Mouse (Mus musculus): Measurements from ENCODE around the gene Fgf22. TPM values are rescaled to one million over a fixed set of nuclear protein-coding genes. Genes with fewer than 3 reads are reported as not detected.

Fgf22 gene
- polyA plus RNA-seq (2017; shearing (Covaris generic)) = not detected

DNA sequence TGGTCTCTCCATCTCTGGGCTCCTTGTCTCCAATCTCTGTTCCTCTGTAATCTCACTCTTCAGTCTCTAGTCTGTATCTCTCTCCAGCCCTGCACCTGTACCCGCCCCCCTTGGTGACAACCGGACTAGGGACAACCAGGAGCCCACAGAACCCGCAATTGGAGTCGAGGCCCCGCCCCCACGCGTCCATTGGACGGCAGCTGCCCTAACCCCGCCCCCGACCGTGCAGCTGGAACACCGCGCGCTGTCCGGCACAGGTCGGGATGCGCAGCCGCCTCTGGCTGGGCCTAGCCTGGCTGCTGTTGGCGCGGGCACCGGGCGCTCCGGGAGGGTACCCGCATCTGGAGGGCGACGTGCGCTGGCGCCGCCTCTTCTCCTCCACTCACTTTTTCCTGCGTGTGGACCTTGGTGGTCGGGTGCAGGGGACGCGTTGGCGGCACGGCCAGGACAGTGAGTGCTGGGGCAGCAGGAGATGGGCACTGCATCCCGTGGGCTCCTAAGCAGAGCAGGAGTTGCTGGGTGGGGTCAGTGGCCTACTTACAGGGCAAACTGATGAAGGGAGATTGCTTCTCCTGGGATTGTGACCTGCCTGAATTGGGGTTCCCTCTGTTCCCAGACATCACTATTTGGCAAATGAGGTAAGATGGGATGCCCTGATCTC lies at the start of gene Fgf22:
Fgf22 (plus strand) TSS at position 221 of the 661 bp plus-strand sequence.
- ATAC-seq = no peak

DNA sequence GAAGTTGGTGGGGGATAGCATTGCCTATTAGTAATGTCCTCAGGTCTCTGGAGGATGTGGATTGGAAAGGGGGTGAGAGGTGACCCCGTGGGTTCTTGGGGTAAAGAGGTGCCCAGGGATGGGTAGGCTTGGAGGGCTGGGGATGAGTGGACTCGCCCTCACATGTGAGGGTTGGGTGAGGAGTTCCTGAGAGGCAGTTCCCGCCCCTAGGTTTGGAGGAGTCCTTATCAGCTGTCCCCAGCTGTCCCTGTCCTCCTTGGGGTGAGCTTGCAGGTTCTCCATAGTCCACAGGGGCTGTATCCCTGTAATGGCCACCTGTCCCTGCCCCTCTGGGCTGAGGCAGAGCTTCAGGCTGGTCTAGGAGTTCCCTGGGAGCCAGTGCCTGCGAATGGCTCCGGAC lies 48.9 kb upstream of the Fgf22 start:
- ATAC-seq = no peak

DNA sequence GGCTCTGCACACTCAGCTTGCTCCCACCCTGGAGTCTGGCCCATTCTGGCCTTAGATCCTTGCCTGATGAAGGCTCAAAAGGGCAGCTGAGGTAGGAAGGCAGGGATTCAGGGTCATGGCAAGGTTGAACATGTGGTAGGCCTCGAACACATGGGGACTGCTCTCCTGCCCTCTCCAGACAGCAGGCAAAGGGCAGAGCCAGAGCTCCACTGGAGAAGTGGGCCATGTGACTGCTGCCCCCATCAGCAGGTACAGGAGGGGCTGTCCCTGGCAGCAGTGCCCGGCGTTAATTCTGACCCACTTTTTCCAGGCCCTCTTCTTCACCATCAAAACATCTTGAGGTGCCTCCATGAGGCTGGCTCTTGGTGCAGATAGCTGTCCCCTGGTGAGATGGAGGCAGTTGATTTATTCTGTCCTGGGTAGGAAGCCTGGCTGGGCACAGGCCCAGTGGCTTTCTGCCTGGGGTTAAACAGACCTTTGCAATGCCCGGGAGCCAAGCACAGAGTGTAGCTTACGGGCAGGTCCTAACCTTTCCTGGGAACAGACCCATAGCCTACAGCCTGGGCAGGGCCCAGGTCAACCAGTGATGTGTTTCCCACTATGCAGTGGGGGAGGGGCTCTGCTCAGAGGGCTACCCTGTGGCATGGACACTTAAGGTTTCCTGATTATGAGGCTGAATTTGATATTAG lies 48.3 kb upstream of the Fgf22 start:
- ATAC-seq = no peak

DNA sequence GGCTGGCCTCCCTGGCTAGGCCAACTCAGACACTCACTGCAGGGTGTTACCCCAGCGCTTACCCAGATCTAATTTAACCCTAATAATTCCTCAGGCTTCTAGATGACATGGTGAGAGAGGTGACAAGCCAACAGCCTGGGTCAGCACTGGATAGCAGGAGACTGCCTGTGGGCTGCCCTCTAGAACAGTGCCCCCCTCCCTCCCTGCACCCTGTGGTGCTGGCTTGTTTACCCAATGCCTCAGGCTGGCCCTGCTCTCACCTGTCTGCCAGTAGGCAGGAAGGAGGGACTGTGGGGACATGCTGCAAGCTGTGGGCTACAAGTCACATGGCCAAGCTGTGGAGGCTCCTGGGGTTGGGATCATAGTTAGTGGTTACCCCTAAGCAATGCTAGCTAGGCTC lies 47.7 kb upstream of the Fgf22 start:
- ATAC-seq = no peak

DNA sequence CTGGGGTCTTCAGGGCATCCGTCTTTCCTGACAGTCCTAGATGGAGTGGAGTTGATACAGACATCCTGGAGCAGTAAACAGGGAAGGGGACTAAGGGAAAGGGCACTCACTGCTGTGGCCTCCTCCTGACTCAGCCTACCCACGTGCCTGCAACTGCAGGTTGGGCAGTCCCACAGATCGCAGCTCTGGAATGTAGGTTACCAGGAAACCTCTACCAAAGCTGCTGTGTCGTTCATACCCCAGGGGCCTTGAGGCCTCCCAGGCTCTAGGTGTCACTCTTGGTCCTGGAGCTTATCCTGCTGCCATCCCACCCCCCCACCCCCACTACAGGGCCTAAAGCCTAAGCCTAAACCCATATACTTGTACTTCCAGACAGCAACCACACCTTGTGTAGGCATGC lies 47.1 kb upstream of the Fgf22 start:
- ATAC-seq = no peak

DNA sequence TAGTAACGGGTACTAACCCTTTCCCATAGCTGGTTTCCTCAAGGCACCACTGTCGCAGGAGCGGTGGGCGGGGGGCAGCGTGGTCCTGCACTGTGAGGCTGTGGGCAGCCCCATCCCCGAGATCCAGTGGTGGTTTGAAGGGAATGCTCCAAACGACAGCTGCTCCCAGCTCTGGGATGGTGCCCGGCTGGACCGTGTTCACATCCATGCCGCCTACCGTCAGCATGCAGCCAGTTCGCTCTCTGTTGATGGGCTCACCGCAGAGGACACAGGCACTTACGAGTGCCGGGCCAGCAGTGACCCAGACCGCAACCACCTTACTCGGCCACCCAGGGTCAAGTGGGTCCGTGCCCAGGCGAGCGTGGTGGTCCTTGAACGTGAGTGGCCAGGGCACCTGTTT lies 46.2 kb upstream of the Fgf22 start:
- ATAC-seq = no peak

DNA sequence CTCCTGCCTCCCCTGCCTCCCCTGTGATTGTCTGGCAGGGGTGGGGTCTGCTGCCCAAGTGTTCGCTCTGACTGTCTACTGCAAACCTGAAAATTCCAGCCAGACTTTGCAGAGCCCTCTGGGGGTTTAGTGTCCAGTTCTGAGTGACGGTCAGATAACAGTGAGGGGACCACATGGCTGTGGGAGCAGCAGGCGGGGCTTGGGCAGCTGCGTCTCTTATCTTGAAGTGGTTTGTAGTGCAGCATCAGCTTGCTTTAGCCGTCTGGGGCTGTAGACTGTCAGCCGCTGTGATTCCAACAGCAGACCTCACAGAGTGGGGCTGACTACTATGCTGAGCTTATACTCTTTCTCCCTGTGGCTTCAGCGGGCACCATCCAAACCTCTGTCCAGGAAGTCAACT lies 45.6 kb upstream of the Fgf22 start:
- ATAC-seq = no peak

DNA sequence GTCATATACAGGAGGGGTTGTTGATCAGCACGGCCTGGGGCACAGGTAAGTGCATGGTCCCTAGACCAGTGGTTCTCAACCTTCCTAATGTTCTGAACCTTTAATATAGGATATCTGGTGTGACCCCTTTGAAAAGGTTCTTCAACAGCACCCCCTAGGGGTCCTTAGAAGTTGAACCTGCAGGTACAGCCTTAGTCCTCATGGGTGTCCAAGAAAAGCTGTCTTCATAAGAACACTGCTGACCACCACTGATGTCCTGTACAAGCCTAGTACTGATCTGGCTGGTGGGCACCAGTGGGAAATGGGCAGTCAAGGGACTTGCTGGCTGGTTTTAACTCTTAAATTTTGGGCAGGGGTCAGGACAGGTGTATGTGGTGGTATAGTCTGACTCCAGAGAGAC lies 42.8 kb upstream of the Fgf22 start:
- ATAC-seq = no peak

DNA sequence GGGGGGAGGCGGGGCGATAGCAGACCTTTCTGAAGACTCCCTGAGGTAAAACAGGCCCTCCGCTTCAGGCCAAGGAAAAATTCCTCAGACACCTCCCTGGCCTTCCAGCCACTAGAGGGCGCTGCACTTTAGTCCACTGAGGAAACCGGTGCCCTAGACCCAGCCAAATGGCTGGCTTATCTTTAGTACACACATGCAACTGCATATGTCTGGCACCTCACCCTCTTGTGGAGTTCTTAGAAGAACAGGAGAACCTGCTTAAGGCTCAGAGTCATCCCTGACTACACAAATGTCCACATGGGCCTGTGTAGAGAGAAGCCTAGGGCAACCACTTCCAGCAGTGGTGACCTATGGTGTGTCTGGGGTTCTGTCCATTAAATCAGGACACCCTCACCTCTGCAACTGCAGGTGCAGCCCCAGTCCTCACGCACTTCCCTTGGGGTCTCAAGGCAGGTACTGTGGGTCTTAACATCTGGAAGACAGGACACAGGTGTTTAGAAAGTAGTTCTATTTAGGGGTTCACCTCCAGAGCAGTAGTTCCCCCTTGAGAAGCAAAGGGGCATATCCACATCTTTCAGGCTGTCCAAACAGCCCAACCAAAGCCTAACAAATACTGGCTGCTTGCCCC lies 42.3 kb upstream of the Fgf22 start:
- no peak for ATAC-seq

DNA sequence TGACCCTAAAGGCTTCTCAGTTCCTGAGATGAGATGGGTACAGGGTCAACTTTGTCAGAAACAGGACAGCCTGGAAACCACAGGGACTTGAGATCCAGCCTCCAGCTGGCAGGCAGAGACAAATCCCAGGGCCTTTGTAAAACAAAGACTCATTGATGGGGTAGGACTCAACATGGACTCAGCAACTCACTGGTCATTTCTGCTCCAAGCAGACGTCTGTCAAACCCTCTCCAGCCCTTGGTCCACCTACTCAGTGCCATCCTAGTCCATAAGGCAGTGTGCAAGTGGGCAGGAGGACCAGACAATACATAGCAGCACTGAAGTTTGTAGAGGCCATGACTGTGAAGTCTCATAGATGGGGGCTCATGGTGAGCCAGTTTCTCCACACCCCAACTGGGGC lies 41.7 kb upstream of the Fgf22 start:
- ATAC-seq = no peak

DNA sequence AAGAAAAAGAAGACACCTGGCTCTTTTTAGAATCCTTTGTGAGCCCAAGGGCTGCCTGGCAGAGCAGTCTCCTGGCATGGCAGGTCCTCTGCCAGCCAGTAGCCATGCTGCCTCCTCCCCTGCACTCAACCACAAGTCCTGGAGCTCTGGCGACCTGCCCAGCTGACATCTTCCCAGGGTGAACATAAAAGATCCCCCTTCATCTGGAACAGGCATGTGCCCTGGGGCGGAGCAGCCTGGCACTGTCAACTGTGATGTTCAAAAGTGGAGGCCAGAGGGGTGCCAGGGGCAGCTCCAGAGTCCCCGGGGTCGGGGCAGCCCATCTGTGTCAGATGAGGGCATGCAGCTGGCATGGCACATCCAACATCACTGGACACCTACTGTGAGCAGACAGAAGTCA lies 39.9 kb upstream of the Fgf22 start:
- no peak for ATAC-seq

DNA sequence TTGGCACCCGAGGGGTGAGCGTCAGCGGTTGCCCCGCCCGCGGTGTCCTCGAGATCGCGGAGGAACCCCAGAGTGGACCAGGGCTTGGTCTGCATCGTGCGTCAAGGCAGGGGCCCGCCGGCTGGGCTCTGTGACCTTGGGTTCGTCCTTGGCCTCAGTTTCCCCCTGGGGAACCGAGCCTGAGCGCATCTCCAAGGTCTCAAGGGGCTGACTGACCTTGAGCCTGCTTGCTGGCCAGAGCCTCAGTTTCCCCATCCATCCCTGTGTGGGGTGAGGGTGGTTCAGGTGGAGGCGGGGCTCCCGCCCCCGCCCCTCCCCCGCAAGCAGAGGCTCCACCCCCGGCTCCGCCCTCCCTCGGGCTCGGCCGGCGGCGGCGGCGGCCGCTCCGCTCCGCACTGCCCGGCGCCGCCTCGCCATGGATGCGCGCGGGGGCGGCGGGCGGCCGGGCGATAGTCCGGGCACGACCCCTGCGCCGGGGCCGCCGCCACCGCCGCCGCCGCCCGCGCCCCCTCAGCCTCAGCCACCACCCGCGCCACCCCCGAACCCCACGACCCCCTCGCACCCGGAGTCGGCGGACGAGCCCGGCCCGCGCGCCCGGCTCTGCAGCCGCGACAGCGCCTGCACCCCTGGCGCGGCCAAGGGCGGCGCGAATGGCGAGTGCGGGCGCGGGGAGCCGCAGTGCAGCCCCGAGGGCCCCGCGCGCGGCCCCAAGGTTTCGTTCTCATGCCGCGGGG lies 38.5 kb upstream of the Fgf22 start, which contains the start of gene Hcn2:
Hcn2 (plus strand) TSS at position 381 of the 734 bp plus-strand sequence.
- ATAC-seq = no peak

DNA sequence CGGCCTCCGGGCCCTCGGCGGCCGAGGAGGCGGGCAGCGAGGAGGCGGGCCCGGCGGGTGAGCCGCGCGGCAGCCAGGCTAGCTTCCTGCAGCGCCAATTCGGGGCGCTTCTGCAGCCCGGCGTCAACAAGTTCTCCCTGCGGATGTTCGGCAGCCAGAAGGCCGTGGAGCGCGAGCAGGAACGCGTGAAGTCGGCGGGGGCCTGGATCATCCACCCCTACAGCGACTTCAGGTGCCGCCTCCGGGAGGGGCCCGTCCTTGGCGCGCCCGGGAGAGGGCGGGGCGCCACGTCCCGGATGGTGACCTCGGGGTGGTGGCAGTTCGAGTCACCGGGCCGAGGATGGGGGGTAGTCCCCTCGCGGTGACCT lies 37.9 kb upstream of the Fgf22 start:
- ATAC-seq = no peak

DNA sequence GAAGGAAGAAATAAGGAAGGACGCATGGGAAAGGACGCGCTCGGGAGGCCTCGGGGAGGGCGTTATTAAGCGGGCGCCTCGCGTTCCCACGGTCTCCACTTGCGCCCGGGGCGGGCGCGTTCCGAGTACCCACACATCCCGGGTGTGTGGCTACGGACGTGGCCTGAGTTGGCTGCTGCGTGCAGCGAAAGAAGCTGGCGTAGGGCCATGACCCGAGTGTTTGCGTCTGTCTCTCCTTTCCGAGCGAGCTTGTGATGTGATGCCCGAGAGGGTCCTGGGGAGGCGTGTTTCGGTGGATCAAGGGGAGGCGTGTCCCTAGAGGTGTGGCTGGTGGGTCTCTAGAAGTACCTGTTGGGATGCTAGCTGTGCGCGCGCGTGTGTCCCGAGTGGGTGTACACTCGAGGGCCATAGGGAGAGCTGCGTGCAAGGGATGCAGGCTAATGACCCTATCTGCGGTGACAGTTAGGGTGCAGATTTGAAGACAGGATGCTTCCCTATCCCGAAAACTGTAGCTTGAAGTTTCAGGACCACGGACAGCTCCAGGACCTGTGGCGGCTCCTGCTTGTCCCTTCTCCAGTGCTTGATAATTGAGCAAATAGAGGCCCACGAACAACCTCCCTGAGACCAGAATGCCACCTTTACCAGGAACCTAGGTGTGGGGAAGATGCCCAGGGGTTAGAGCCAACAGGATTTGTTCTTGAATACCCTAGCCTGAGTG lies 37.1 kb upstream of the Fgf22 start:
- no peak for ATAC-seq

DNA sequence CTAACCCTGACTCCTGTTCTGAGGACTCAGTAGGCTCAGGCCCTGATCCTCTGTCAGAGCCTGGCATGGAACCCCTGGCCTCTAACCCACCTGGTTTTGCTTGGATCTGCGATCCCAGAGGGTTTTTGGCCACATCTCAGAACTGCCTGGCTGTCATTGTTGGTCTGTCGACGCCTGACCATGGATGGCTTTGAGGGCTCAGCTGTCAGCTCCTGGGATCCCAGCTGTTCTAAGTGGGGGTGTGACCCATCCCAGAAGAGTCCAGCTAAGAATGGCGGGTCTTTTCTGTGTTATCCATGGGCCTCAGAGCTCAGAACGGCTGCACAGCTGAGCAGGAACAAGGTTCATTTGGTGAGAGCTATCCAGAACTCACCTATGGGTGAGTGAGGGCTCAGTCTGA lies 33.8 kb upstream of the Fgf22 start:
- no peak for ATAC-seq

DNA sequence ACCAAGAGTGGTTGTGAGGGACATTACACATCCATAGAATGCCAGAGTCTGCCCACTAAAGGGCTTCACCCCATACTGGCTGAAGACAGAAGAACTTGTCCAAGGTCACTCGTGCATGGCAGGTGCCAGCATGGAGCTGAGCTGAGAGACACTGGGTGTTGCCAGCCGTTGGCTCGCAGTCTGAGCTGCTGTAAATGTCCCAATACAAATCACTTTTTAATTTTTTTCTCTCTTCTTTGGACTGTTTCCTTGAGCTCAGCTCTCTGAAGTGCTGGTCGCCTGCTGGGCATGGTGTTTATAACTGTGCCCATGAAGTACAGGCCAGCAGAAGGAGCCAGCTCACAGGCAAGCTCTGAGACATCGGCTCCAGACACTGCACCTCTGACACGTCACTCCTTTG lies 31.8 kb upstream of the Fgf22 start:
- ATAC-seq = no peak

DNA sequence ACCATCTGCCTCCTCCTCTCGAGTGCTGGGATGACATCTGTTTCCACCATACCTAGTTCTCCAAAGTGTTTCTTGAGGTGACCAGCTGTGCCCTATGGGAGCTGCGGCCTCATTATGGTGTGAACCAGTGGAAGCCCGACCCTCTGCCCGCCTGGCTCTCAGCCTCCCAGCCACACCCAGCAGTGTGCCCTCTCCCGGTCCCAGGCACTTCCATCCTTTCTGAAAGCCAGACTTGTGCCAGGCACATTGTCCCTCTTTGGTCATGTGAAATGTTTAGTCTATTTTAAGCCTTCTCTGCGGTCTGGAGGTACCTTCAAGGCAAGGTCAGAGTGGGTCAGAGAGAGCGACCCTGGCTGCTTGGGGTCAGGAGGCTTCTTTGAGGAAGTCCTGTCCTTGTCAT lies 31.2 kb upstream of the Fgf22 start:
- no peak for ATAC-seq

DNA sequence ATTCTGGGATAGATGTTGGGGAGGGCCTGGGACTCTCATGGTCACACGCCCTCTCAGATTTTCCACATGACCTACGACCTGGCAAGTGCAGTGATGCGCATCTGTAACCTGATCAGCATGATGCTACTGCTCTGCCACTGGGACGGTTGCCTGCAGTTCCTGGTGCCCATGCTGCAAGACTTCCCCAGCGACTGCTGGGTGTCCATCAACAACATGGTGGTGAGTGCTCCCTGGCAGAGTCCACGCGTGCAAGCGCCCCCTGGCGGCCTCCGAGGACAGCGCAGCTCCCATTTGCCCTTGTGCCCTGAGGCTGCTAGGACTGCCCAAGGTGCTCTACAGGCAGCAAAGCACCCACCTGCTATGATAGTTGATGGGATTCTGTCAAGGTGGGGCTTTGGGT lies 28.8 kb upstream of the Fgf22 start:
- no peak for ATAC-seq

DNA sequence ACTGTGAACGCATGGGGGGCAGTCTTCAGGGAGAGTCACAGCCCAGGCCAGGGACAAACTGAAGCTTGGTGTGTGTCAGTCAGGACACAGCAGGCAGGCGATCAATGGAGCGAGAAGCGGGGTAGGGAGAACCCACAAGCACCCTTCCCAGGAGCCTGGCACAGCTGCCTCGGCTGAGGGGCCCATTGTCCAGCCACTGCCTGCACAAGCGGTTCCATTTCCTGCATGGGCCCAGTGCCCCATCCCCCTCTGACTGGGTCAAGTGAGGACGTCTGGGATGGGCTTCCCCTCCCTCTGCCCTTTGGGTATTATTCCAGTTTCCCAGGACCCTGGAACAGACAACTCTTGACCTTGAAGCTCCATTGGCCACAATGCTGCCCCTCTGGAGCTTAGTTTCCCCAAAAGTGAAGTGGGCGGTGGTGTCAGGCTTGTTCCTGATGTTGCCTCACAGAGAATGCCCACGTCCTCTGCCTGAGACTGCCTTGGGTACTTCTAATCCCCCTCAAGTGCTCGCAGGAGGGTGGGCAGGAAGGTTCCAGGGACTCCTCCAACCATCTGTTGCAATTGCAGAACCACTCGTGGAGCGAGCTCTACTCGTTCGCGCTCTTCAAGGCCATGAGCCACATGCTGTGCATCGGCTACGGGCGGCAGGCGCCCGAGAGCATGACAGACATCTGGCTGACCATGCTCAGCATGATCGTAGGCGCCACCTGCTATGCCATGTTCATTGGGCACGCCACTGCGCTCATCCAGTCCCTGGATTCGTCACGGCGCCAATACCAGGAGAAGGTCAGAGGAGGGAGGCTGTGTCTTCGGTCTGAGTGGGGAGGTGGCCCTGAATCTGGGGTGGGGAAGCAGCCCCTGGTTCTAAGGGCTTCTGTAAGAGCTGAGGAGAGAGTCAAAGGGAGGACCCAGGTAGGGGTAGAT lies 26.3 kb upstream of the Fgf22 start:
- ATAC-seq = no peak

DNA sequence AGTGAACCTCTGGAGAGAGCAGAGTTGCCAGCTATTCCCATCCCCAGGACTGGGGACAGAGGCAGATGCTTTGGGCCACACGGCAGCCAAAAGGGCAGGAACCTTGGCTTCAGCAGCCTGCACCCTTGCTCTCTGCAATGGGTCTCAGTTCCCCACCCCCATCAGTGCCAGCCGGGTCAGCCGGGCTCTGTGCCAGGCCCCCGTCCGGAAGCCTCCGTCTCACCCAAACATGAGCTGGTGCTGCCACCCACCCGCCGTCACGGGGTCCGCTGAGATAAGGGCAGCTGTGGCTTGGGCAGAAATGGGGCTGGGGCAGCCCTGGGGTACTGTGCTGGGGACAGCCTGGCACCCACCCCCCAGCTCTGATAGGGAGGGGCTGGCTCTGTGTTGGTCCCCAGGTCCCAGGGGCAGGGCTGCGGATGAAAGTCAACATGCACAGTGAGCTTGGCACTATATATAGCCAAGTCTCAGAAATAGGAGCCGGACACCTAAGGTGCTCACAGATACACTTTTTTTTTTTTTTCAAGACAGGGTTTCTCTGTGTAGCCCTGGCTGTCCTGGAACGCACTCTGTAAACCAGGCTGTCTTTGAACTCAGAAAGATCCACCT lies 25.4 kb upstream of the Fgf22 start:
- ATAC-seq = no peak

DNA sequence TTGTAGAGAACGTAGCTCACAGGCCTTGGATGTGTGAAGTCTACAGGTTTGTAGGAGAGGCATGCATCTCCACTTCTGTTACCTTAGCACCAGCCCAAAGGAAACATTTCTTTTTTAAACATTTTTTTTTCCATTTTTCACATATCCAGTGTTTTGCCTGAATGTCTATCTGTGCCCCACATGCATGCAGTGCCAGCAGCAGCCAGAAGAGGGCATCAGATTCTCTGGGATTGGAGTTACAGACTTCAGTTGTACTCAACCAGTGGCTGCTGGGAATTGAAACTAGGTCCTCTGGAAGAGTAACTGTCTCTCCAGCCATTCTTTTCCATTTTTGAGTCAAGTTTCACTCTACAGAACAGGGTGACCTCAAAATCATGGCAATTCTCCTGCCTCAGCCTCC lies 22.4 kb upstream of the Fgf22 start:
- no peak for ATAC-seq
